Mouse (Mus musculus): ENCODE results near the gene Tbc1d1.
"Not testable (repeated sequence)": the region's sequence is repeated elsewhere in the genome, so short reads cannot be mapped to it uniquely, and the experiment has no call there.

Tbc1d1 gene

GRCm38 (mm10) chr5:64325741-64326355, 169.7 kb downstream of the Tbc1d1 start:
- no peak for DNase-seq

GRCm38 (mm10) chr5:64326427-64327181, 170.5 kb downstream of the Tbc1d1 start:
- DNase-seq, result peak in 1 of 2 experiments; percentile 21

DNA sequence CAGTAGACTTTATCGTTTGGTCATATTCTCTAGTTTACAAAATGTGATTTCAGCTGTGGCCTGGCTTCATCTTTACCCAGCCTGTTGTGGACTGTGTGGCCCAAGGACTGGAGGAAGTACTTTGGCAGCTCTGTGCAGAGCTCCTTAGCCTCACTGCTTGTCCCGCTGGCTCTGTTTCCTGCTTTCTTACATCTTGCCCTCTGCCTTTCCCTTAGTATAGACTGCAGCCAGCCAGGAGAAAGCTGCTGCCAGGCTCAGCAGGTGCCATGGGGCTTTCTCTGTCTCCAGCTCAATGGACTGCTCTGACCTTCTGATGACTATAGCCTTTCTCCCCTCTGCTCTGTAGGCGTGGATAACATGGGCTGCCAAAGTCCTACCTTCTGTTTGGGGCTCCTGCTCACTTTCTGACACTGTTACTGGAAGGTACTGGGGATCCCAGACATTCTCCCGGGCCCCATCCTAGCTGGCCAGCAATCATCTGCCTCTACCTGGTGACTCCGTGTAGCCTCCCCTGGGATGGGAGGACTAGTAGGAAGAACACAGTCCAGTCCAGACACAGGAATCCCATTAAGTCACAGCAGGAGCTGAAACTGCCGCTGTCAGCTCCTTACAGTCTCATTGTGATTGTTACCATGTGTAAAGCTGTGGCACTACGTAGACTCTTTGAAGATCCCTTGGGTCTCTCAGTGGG, 171.3 kb downstream of the Tbc1d1 start:
- peak in 1 of 2 experiments; percentile 27 for DNase-seq

DNA sequence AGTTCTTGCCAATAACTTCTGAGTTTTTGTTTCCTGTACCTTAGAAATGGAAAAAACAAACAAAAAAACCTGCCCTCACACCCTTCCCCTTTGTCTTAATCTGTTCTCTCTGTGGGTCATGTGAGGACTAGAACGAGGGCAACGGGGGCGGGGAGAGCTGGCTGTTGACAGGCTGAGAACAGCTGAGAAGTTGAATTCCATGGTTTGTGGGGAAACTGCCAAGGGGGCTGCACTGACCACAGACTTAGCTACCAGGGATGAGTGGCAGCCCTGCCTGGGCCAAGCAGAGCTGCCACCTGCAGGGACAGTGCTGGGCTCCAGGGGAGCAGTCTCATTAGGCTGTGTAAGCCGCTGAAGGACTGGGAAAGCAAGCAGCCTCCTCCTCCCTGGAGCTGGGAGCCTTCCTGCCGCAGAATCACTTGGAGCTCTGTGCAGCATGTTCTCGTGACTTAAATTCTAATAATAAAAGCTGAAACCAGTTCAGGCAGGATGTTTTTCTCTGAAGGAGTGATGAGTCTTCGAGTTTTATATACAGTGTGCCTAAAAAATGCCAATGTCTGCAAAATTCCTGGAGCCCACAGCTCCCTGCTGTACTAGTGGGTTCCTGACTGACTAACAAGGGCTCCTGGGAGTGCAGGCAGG, 180.8 kb downstream of the Tbc1d1 start:
- DNase-seq, result peak; percentile 13 to 33

DNA sequence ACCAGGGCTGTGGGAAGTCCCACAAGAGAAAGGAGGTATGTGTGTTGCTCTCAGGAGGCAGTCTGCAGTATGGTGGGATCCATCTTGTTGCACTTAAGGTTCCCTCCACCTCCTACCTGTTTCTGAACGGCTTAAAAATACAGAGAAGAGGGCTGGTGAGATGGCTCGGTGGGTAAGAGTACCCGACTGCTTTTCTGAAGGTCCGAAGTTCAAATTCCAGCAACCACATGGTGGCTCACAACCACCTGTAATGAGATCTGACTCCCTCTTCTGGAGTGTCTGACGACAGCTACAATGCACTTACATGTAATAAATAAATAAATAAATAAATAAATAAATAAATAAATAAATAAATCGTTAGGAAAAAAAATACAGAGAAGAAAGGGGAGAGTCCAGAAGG, 182.7 kb downstream of the Tbc1d1 start:
- DNase-seq, result not testable (repeated sequence)

- DNase-seq, result no peak
Observed at GRCm38 (mm10) chr5:64340366-64340765, 184.3 kb downstream of the Tbc1d1 start.

- no peak for DNase-seq
Observed at GRCm38 (mm10) chr5:64341671-64342070, 185.6 kb downstream of the Tbc1d1 start.

DNA sequence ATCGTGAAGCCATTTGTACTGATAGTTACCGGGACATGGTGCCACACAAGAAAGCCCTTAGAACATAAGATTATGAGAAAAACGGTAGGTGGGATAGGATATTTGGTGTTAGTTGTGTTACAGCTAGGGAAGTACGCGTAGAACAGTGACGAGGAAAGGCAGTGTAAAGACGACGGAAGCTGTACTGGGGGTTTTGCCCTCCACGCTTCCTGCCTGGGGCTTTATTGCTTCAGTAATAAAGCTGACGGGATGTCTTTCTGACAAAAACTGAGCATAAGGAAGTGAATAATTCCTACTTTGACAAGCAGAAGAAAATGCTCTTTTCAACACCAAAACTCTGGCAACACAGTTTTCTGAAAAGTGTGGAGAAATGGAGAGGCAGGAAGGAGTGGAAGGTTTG, 186.0 kb downstream of the Tbc1d1 start:
- no peak for DNase-seq

GRCm38 (mm10) chr5:64343972-64344700, 188.0 kb downstream of the Tbc1d1 start:
- DNase-seq, result no peak

GRCm38 (mm10) chr5:64345181-64345735, 189.2 kb downstream of the Tbc1d1 start:
- DNase-seq, result no peak

GRCm38 (mm10) chr5:64345761-64346160, 189.7 kb downstream of the Tbc1d1 start:
- DNase-seq, result no peak

GRCm38 (mm10) chr5:64346343-64346885, 190.3 kb downstream of the Tbc1d1 start:
- DNase-seq, result no peak

GRCm38 (mm10) chr5:64348166-64348565, 192.1 kb downstream of the Tbc1d1 start:
- DNase-seq, result no peak

DNA sequence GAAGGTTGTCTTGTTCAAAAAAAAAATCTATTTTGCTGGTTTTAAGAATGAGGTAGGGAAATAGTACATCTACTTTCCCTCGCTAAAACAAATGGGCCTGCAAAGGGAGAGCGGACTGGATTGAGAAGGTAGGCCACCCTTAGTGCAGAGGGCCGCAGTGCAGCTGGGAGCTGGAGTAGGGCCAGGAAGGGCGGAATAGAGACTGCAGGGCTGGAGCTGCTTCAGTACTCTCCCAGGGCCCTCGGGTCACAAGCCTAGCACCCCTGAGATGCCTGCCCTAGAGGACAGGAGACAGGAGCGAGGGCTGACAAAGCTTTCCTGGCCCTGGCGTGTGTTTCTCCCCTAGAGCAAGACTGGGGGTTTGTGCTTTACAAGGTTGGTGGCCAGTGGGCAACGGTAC, 192.7 kb downstream of the Tbc1d1 start:
- DNase-seq, result no peak

DNA sequence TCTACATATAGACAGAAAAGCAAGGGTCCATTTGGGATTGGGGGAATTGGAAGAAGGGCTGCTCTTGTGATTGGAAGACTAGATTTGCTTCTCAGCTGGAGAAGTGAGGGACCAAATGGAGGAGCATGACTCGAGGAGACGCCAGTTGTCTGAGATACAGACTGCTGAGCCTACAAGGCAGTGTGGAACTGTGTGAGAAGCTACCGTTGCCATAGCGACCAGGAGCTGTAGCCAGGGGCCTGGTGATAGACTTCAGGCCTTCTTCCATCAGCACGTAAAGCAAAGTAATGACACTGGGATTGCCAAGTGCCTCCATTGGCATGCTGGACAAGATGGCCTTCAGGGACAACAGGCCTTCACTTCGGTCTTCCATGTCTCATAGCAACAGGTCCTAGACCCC, 195.9 kb downstream of the Tbc1d1 start:
- no peak for DNase-seq

DNA sequence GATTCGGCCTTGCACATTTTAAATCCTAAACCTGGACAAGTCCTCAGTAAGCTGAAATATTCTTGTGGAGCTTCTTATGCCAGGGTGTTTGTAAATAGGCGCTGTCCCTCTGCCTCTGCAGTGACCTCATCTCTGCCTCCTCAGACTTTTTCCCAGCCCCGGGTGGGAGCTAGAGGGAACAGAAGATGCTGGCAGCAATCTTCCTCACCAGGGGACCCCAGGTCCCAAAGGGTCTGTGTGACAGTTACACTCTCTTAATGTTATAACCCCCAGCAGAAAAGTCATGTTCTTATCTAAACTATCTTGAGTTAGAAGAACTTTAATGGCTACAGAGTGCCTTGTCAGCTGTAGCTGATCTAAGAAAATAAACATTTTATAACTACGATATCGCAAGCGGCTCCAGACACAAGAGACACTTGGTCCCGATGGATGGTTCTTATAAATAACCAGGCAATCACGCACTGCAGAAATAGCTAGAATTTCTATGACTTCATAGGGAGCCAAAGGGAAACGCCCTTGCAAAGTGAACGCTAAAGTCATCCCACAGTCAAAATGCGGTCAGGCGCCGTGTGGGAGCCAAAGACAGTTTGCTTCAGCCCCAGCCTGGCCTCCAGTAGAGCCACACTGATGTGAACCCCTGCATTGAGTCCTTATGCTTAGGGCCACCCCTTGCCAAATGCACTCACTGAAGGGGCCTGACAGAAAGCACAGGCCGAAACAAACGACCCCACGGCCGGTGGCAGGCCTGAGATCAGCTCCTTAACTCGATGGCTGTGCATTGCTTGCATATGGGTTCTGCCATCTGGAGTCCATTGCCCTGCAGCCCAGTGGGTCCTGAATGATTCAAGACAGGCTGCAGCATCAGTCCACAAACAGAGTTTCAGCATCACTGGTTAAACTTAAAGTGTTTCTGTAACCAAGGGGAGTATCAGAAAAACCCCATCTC, 202.8 kb downstream of the Tbc1d1 start:
- DNase-seq, result no peak

DNA sequence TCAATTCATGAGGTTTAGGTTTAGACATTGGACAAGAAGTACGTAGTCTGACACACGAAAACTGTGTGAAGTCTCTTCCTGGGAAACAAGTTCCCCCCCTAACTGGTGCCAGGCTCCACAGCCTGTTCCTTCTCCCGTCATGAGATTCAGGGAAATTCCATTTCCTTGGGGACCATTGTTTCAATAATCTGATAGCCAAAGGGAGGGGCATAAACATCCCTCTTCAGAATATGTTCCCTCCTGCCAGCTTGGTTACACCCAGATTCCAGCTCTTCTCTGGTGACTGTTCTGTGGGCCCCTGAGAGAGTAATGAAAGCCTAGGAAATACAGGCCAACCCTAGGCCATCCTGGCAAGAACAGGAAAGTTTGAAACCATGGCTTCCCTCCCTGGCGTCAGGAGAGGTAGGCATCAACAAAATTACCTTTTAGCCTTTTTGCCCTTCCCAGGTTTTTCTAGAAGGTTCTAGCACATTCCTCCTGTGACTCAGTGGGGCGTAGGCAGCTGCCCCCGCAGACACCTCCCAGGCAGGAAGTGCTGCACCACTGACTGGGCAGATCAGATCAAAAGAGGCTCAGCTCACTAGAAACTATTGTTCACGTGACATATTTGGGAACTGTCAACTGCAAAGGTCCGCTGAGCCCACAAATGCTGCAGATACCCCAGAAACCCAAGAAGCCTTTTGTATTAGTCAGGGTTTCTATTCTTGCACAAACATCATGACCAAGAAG, 204.2 kb downstream of the Tbc1d1 start:
- no peak for DNase-seq

GRCm38 (mm10) chr5:64360876-64361268, 204.8 kb downstream of the Tbc1d1 start:
- not testable (repeated sequence) for DNase-seq

GRCm38 (mm10) chr5:64363859-64364406, 207.8 kb downstream of the Tbc1d1 start:
- DNase-seq, result no peak
